ENCODE assay signal across 1 mouse cellular context in the genomic region with DNA sequence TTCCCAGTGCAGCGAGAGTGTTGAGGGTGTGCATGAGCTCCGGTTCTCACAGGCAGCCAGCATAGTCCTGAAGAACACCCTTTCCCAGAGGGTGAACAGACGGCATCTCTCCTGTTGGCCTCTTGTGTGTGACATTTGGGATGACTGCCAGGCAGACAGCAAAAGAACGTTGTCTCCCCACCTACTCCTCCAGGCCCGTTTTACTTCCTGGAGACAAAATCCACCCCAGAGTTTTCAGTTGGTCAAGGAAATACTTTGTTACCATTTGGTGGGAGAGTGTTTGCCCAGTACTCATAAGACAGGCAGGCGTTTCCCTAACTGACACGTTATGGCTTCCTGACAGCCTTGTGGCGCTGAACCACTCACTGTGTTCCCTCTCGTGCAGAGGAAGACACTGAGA.
TF ChIP-seq lines count a peak whose summit lies in the region.

No protein-coding gene starts in this region.

TF ChIP-seq in MEL, 35 proteins besides CTCF, POLR2A, EP300 and RAD21:
- TF ChIP-seq ETS1 (IDR thresholded peaks at IDR 0.05; ENCODE audit: low read depth, low read length): no peak
- TF ChIP-seq ZMIZ1 (IDR thresholded peaks at IDR 0.05; ENCODE audit: low read depth, low read length): no peak
- no peak for TF ChIP-seq GATA1 (IDR thresholded peaks at IDR 0.05; ENCODE audit: low read depth, low read length)
- TF ChIP-seq TAL1 (IDR thresholded peaks at IDR 0.05; ENCODE audit: low read length): no peak
- no peak for TF ChIP-seq ELF1 (IDR thresholded peaks at IDR 0.05; ENCODE audit: low read depth, low read length)
- no peak for TF ChIP-seq NRF1 (IDR thresholded peaks at IDR 0.05; ENCODE audit: insufficient read depth, low read depth, low read length, poor library complexity, severe bottlenecking)
- TF ChIP-seq ZC3H11A (IDR thresholded peaks at IDR 0.05; ENCODE audit: low read depth, low read length): no peak
- no peak for TF ChIP-seq MAZ (IDR thresholded peaks at IDR 0.05; ENCODE audit: low read depth, low read length)
- TF ChIP-seq MYB (IDR thresholded peaks at IDR 0.05; ENCODE audit: low read depth, low read length): no peak
- TF ChIP-seq MXI1 (IDR thresholded peaks at IDR 0.05; ENCODE audit: low read depth, low read length): no peak
